Mouse (Mus musculus) liver, embryonic 14.5 days (tissue): ENCODE measurements around the gene Dlgap1. TPM values are rescaled to one million over a fixed set of nuclear protein-coding genes. Genes with fewer than 3 reads are reported as not detected.

Experiments
- ATAC-seq: fragments of 200-750 bp; cut with Nextera tagmentation; 2 replicates; pipeline ENCODE4 v1.8.0; 2017; ENCODE audit warnings: moderate number of reproducible peaks, mild to moderate bottlenecking, moderate library complexity; ENCODE audit not compliant: insufficient read depth
- DNase-seq, 3 experiments: peaks; one replicate each; pipeline ENCODE4 v3.0.0-alpha.2; 2012 to 2013; ENCODE audit warnings: low read depth in 3 of 3, low spot score in 3 of 3
- H3K27ac ChIP-seq: fragments of 300-500 bp; sonication (generic); 2 replicates; pipeline ENCODE4 v1.5.1; 2014; ENCODE audit warnings: moderate library complexity, mild to moderate bottlenecking, control low read depth, inconsistent platforms
- H3K27me3 ChIP-seq: fragments of 300-500 bp; sonication (generic); 2 replicates; pipeline ENCODE4 v1.6.1; 2014; ENCODE audit warnings: mild to moderate bottlenecking, low read length, moderate library complexity; ENCODE audit not compliant: control insufficient read depth, insufficient read depth
- H3K36me3 ChIP-seq: fragments of 300-500 bp; sonication (generic); replicated peaks from 2 replicates; pipeline ENCODE4 v1.6.1; 2014; ENCODE audit warnings: low read depth; ENCODE audit not compliant: control insufficient read depth, insufficient read depth
- H3K4me1 ChIP-seq, 2 experiments: fragments of 200-500 bp in 1 of 2; fragments of 300-500 bp in 1 of 2; sonication (generic) in 1 of 2; replicated peaks; 2 replicates each; pipeline ENCODE4 v1.6.1; 2012 to 2014; ENCODE audit warnings: antibody characterized with exemption in 1 of 2, inconsistent platforms in 1 of 2, low read length in 1 of 2; ENCODE audit not compliant: control insufficient read depth in 2 of 2, insufficient read depth in 2 of 2
- H3K4me2 ChIP-seq: fragments of 300-500 bp; sonication (generic); 2 replicates; pipeline ENCODE4 v1.6.1; 2014; ENCODE audit warnings: low read depth, mild to moderate bottlenecking, control low read depth, moderate library complexity
- H3K4me3 ChIP-seq, 2 experiments: fragments of 200-500 bp in 1 of 2; fragments of 300-500 bp in 1 of 2; sonication (generic) in 1 of 2; 2 replicates each; pipeline ENCODE4 v1.5.1; 2012 to 2014; ENCODE audit warnings: low read depth in 2 of 2, low read length in 2 of 2, mild to moderate bottlenecking in 2 of 2, control low read depth in 1 of 2, inconsistent platforms in 1 of 2, moderate library complexity in 1 of 2; ENCODE audit not compliant: insufficient read depth in 1 of 2
- H3K9ac ChIP-seq: fragments of 300-500 bp; sonication (generic); replicated peaks from 2 replicates; pipeline ENCODE4 v1.6.1; 2014; ENCODE audit warnings: mild to moderate bottlenecking, control low read depth, moderate library complexity
- H3K9me3 ChIP-seq: fragments of 300-500 bp; sonication (generic); 2 replicates; pipeline ENCODE4 v1.6.1; 2016; ENCODE audit warnings: low read length, mixed read lengths; ENCODE audit not compliant: control insufficient read depth
- CTCF ChIP-seq: IDR thresholded peaks from 2 replicates; pipeline ENCODE4 v1.5.1; 2016; ENCODE audit warnings: antibody characterized with exemption, low read depth, control low read depth
- EP300 ChIP-seq: IDR thresholded peaks from 2 replicates; pipeline ENCODE4 v1.6.1; 2016; ENCODE audit warnings: antibody characterized with exemption, low read depth
- WGBS: fragments of 180-500 bp; shearing (Covaris S2); extraction: QIAGEN DNeasy Blood & Tissue Kit; methylation state at CpG from one replicate; pipeline ENCODE4 v1.1.7; 2014; ENCODE audit not compliant: insufficient replicate concordance; 5-methylcytosine and 5-hydroxymethylcytosine counted together
- polyA plus RNA-seq, 2 experiments: library from polyadenylated mRNA; depleted of rRNA in 1 of 2; stranded (reverse) in 1 of 2; unstranded in 1 of 2; fragments of >200 nt; fragmentation: Nextera tagmentation in 1 of 2; extraction: Ambion mirVana in 1 of 2; gene quantifications; 2 replicates each; pipeline versions ENCODE4 v1.2.1 to v1.2.3; 2012 to 2014

Dlgap1 gene
- polyA plus RNA-seq, 2 experiments: 0.01 TPM; not detected in 1

GRCm38 (mm10) chr17:70129151-70129550 lies 160.3 kb downstream of the Dlgap1 start:
- Histone ChIP-seq H3K4me1 (no peaks in the 10 kb centered on the region), H3K36me3 (no peaks in the 10 kb centered on the region), H3K27me3 (no peaks in the 10 kb centered on the region), H3K9me3 (no peaks in the 10 kb centered on the region), H3K4me2 (no peak overlapping the region), H3K9ac (no peak overlapping the region), H3K27ac (no peak overlapping the region), H3K4me3 (no peak overlapping the region)
- 47% methylated on average over 2 of the region's 2 CpGs for WGBS
- TF ChIP-seq EP300: no peak
- no peak for TF ChIP-seq CTCF
- DNase-seq (no peak), ATAC-seq (no peak)

- H3K36me3 ChIP-seq: no peaks in the 10 kb centered on the region
- no peak overlapping the region for H3K4me3 ChIP-seq
- no peak for TF ChIP-seq EP300
- whole genome bisulfite sequencing: 53% methylated on average over 2 of the region's 2 CpGs
- no peaks in the 10 kb centered on the region for H3K4me1 ChIP-seq
- no peaks in the 10 kb centered on the region for H3K9me3 ChIP-seq
- ATAC-seq: no peak
- H3K4me2 ChIP-seq: no peak overlapping the region
- H3K27me3 ChIP-seq: no peaks in the 10 kb centered on the region
- no peak overlapping the region for H3K27ac ChIP-seq
- no peak overlapping the region for H3K9ac ChIP-seq
- no peak for DNase-seq
Measured at GRCm38 (mm10) chr17:70169831-70170230, 201.0 kb downstream of the Dlgap1 start.

GRCm38 (mm10) chr17:70172500-70173036 lies 203.7 kb downstream of the Dlgap1 start:
- Histone ChIP-seq H3K4me3 (no peak overlapping the region), H3K9me3 (no peaks in the 10 kb centered on the region), H3K4me1 (no peaks in the 10 kb centered on the region), H3K36me3 (no peaks in the 10 kb centered on the region), H3K4me2 (no peak overlapping the region), H3K27ac (no peak overlapping the region), H3K9ac (no peak overlapping the region), H3K27me3 (no peaks in the 10 kb centered on the region)
- no peak for DNase-seq
- no peak for ATAC-seq
- no peak for TF ChIP-seq EP300
- no peak for TF ChIP-seq CTCF
- 62% methylated on average over 9 of the region's 9 CpGs for WGBS

GRCm38 (mm10) chr17:70173916-70174315 lies 205.0 kb downstream of the Dlgap1 start:
- H3K27me3 ChIP-seq: no peaks in the 10 kb centered on the region
- ATAC-seq (no peak), DNase-seq (no peak)
- no peak overlapping the region for H3K27ac ChIP-seq
- no peaks in the 10 kb centered on the region for H3K9me3 ChIP-seq
- 60% methylated on average over 6 of the region's 6 CpGs for WGBS
- TF ChIP-seq CTCF (no peak), EP300 (no peak)
- no peak overlapping the region for H3K9ac ChIP-seq
- no peaks in the 10 kb centered on the region for H3K4me1 ChIP-seq
- no peaks in the 10 kb centered on the region for H3K36me3 ChIP-seq
- no peak overlapping the region for H3K4me2 ChIP-seq
- no peak overlapping the region for H3K4me3 ChIP-seq

GRCm38 (mm10) chr17:70191228-70191627 lies 222.4 kb downstream of the Dlgap1 start:
- no peak for ATAC-seq
- no peaks in the 10 kb centered on the region for H3K9me3 ChIP-seq
- 73% methylated on average over 6 of the region's 6 CpGs for WGBS
- DNase-seq: no peak
- TF ChIP-seq CTCF: no peak
- no peak for TF ChIP-seq EP300
- H3K4me1 ChIP-seq: no peaks in the 10 kb centered on the region
- H3K36me3 ChIP-seq: no peaks in the 10 kb centered on the region
- no peak overlapping the region for H3K4me2 ChIP-seq
- H3K27me3 ChIP-seq: no peaks in the 10 kb centered on the region
- no peak overlapping the region for H3K9ac ChIP-seq
- H3K27ac ChIP-seq: no peak overlapping the region
- H3K4me3 ChIP-seq: no peak overlapping the region
